Mouse (Mus musculus) neural tube, embryonic 12.5 days (tissue): ENCODE measurements around the gene Rbm34. TPM values are rescaled to one million over a fixed set of nuclear protein-coding genes. Genes with fewer than 3 reads are reported as not detected.

Experiments
- ATAC-seq: fragments of 200-750 bp; cut with Nextera tagmentation; 2 replicates; pipeline ENCODE4 v1.8.0; 2017; ENCODE audit warnings: low read depth, mild to moderate bottlenecking, moderate TSS enrichment, moderate library complexity; ENCODE audit not compliant: low FRiP score
- H3K27ac ChIP-seq: fragments of 300-500 bp; sonication (generic); 2 replicates; pipeline ENCODE4 v1.5.1; 2016
- H3K27me3 ChIP-seq: fragments of 300-500 bp; sonication (generic); replicated peaks from 2 replicates; pipeline ENCODE4 v1.6.1; 2016; ENCODE audit warnings: mild to moderate bottlenecking
- H3K36me3 ChIP-seq: fragments of 300-500 bp; sonication (generic); 2 replicates; pipeline ENCODE4 v1.6.1; 2016; ENCODE audit warnings: mild to moderate bottlenecking
- H3K4me1 ChIP-seq: fragments of 300-500 bp; sonication (generic); 2 replicates; pipeline ENCODE4 v1.6.1; 2016
- H3K4me2 ChIP-seq: fragments of 300-500 bp; sonication (generic); replicated peaks from 2 replicates; pipeline ENCODE4 v1.6.1; 2016; ENCODE audit warnings: mild to moderate bottlenecking
- H3K4me3 ChIP-seq: fragments of 300-500 bp; sonication (generic); 2 replicates; pipeline ENCODE4 v1.5.1; 2016
- H3K9ac ChIP-seq: fragments of 300-500 bp; sonication (generic); 2 replicates; pipeline ENCODE4 v1.6.1; 2016; ENCODE audit warnings: mild to moderate bottlenecking
- H3K9me3 ChIP-seq: fragments of 300-500 bp; sonication (generic); 2 replicates; pipeline ENCODE4 v1.6.1; 2016; ENCODE audit warnings: mild to moderate bottlenecking
- WGBS: fragments of 180-500 bp; shearing (Covaris S2); methylation state at CpG from one replicate; pipeline ENCODE4 v1.1.7; 2016; 5-methylcytosine and 5-hydroxymethylcytosine counted together
- polyA plus RNA-seq: library from polyadenylated mRNA; unstranded; fragments of >200 nt; fragmentation: Nextera tagmentation; extraction: Ambion mirVana; gene quantifications from 2 replicates; pipeline ENCODE4 v1.2.1, GENCODE M21; 2016

Gene Rbm34
- polyA plus RNA-seq, 1 experiment from 2014 or later, result 33.5 TPM

- Histone ChIP-seq H3K36me3 (no peaks in the 10 kb centered on the region), H3K4me1 (no peaks in the 10 kb centered on the region), H3K9me3 (no peaks in the 10 kb centered on the region), H3K4me3 (no peak overlapping the region), H3K9ac (no peak overlapping the region), H3K27ac (no peak overlapping the region), H3K27me3 (peaks cover 15% of the 10 kb centered on the region; the same call in 1 of the 2 replicates), H3K4me2 (no peak overlapping the region)
- no peak for ATAC-seq
- 28% methylated on average over 1 of the region's 1 CpGs for WGBS
Observed at GRCm38 (mm10) chr8:126975706-126976105, 4.8 kb upstream of the Rbm34 start.

GRCm38 (mm10) chr8:126974511-126974910 lies 3.6 kb upstream of the Rbm34 start:
- Histone ChIP-seq H3K4me3 (no peak overlapping the region), H3K36me3 (no peaks in the 10 kb centered on the region), H3K9ac (no peak overlapping the region), H3K27ac (no peak overlapping the region), H3K27me3 (peaks cover 15% of the 10 kb centered on the region; the same call in 1 of the 2 replicates), H3K4me2 (no peak overlapping the region), H3K4me1 (peaks cover 4% of the 10 kb centered on the region), H3K9me3 (no peaks in the 10 kb centered on the region)
- ATAC-seq, result no peak
- 76% methylated on average over 4 of the region's 4 CpGs for WGBS

- Histone ChIP-seq H3K27ac (no peak overlapping the region), H3K9me3 (no peaks in the 10 kb centered on the region), H3K4me1 (peaks cover 4% of the 10 kb centered on the region), H3K4me2 (no peak overlapping the region), H3K9ac (no peak overlapping the region), H3K4me3 (no peak overlapping the region), H3K27me3 (peaks cover 11% of the 10 kb centered on the region; the same call in 1 of the 2 replicates), H3K36me3 (peaks cover 4% of the 10 kb centered on the region; the same call in 1 of the 2 replicates)
- 76% methylated on average over 9 of the region's 9 CpGs for WGBS
- no peak for ATAC-seq
Observed at GRCm38 (mm10) chr8:126973686-126974265, 2.9 kb upstream of the Rbm34 start.

GRCm38 (mm10) chr8:126972649-126973048 lies 1.8 kb upstream of the Rbm34 start:
- H3K4me2 ChIP-seq, result no peak overlapping the region
- H3K36me3 ChIP-seq, result peaks cover 15% of the 10 kb centered on the region
- 84% methylated on average over 2 of the region's 2 CpGs for WGBS
- peaks cover 6% of the 10 kb centered on the region; the same call in 1 of the 2 replicates for H3K27me3 ChIP-seq
- H3K4me3 ChIP-seq, result no peak overlapping the region
- no peak overlapping the region for H3K27ac ChIP-seq
- no peak for ATAC-seq
- no peaks in the 10 kb centered on the region for H3K9me3 ChIP-seq
- H3K9ac ChIP-seq, result no peak overlapping the region
- peaks cover 4% of the 10 kb centered on the region for H3K4me1 ChIP-seq

GRCm38 (mm10) chr8:126972102-126972501 lies 1.2 kb upstream of the Rbm34 start:
- Histone ChIP-seq H3K9ac (no peak overlapping the region), H3K4me2 (no peak overlapping the region), H3K4me1 (peaks cover 4% of the 10 kb centered on the region), H3K27ac (no peak overlapping the region), H3K4me3 (no peak overlapping the region), H3K9me3 (no peaks in the 10 kb centered on the region), H3K36me3 (peaks cover 21% of the 10 kb centered on the region), H3K27me3 (0 out of 2 replicates have a peak, but pooled peaks cover 6% of the 10 kb centered on the region)
- WGBS, result 91% methylated on average over 2 of the region's 2 CpGs
- no peak for ATAC-seq

- Histone ChIP-seq H3K36me3 (peaks cover 24% of the 10 kb centered on the region), H3K27ac (peak overlapping the region; percentile 37; the same call in 1 of the 2 replicates), H3K9me3 (no peaks in the 10 kb centered on the region), H3K9ac (peak overlapping the region; percentile 84; the same call in 1 of the 2 replicates), H3K4me3 (peak overlapping the region; percentile 97), H3K4me1 (peaks cover 4% of the 10 kb centered on the region), H3K27me3 (0 out of 2 replicates have a peak, but pooled peaks cover 2% of the 10 kb centered on the region), H3K4me2 (peak overlapping the region; percentile 74)
- WGBS, result 13% methylated on average over 13 of the region's 13 CpGs
- ATAC-seq, result peak; percentile 65
Observed at GRCm38 (mm10) chr8:126971314-126971664, 418 bp upstream of the Rbm34 start.

GRCm38 (mm10) chr8:126969546-126969945 lies 1.3 kb downstream of the Rbm34 start:
- no peak overlapping the region for H3K9ac ChIP-seq
- no peak overlapping the region for H3K4me3 ChIP-seq
- ATAC-seq, result no peak
- 88% methylated on average over 1 of the region's 1 CpGs for WGBS
- no peaks in the 10 kb centered on the region for H3K9me3 ChIP-seq
- no peak overlapping the region for H3K27ac ChIP-seq
- H3K27me3 ChIP-seq, result no peaks in the 10 kb centered on the region
- H3K36me3 ChIP-seq, result peaks cover 38% of the 10 kb centered on the region
- H3K4me1 ChIP-seq, result peaks cover 4% of the 10 kb centered on the region
- no peak overlapping the region for H3K4me2 ChIP-seq

- Histone ChIP-seq H3K27ac (no peak overlapping the region), H3K4me3 (no peak overlapping the region), H3K9ac (no peak overlapping the region), H3K4me2 (no peak overlapping the region), H3K36me3 (peaks cover 44% of the 10 kb centered on the region), H3K9me3 (no peaks in the 10 kb centered on the region), H3K27me3 (no peaks in the 10 kb centered on the region), H3K4me1 (peaks cover 4% of the 10 kb centered on the region)
- ATAC-seq, result no peak
- WGBS, result 93% methylated on average over 6 of the region's 6 CpGs
Observed at GRCm38 (mm10) chr8:126968107-126968506, 2.8 kb downstream of the Rbm34 start.

GRCm38 (mm10) chr8:126965246-126965645 lies 5.6 kb downstream of the Rbm34 start:
- no peak for ATAC-seq
- H3K9me3 ChIP-seq, result no peaks in the 10 kb centered on the region
- H3K4me3 ChIP-seq, result no peak overlapping the region
- no peaks in the 10 kb centered on the region for H3K27me3 ChIP-seq
- H3K4me2 ChIP-seq, result no peak overlapping the region
- no peak overlapping the region for H3K9ac ChIP-seq
- peaks cover 64% of the 10 kb centered on the region for H3K36me3 ChIP-seq
- peaks cover 3% of the 10 kb centered on the region for H3K4me1 ChIP-seq
- H3K27ac ChIP-seq, result no peak overlapping the region
- WGBS, result 88% methylated on average over 6 of the region's 6 CpGs

GRCm38 (mm10) chr8:126962871-126963270 lies 8.0 kb downstream of the Rbm34 start:
- Histone ChIP-seq H3K27me3 (no peaks in the 10 kb centered on the region), H3K9me3 (no peaks in the 10 kb centered on the region), H3K4me2 (no peak overlapping the region), H3K36me3 (peaks cover 59% of the 10 kb centered on the region), H3K9ac (no peak overlapping the region), H3K4me1 (no peaks in the 10 kb centered on the region), H3K4me3 (no peak overlapping the region), H3K27ac (no peak overlapping the region)
- no peak for ATAC-seq
- 100% methylated on average over 1 of the region's 1 CpGs for WGBS

- no peak overlapping the region for H3K4me3 ChIP-seq
- H3K9me3 ChIP-seq, result no peaks in the 10 kb centered on the region
- no peak for ATAC-seq
- H3K4me2 ChIP-seq, result no peak overlapping the region
- peaks cover 59% of the 10 kb centered on the region for H3K36me3 ChIP-seq
- no peak overlapping the region for H3K27ac ChIP-seq
- 99% methylated on average over 3 of the region's 3 CpGs for WGBS
- H3K27me3 ChIP-seq, result no peaks in the 10 kb centered on the region
- no peak overlapping the region for H3K9ac ChIP-seq
- no peaks in the 10 kb centered on the region for H3K4me1 ChIP-seq
Observed at GRCm38 (mm10) chr8:126961516-126961915, 9.4 kb downstream of the Rbm34 start.

GRCm38 (mm10) chr8:126951900-126952636 lies 18.8 kb downstream of the Rbm34 start:
- Histone ChIP-seq H3K36me3 (peaks cover 66% of the 10 kb centered on the region), H3K27me3 (no peaks in the 10 kb centered on the region), H3K9ac (no peak overlapping the region), H3K9me3 (no peaks in the 10 kb centered on the region), H3K4me2 (no peak overlapping the region), H3K4me3 (no peak overlapping the region), H3K27ac (no peak overlapping the region), H3K4me1 (no peaks in the 10 kb centered on the region)
- 89% methylated on average over 11 of the region's 11 CpGs for WGBS
- ATAC-seq, result no peak
